In genomic region chr13:34993085-34993484, GRCm38 (mm10) we compare ENCODE assay signal across 8 mouse cellular contexts. TPM values are rescaled to one million over a fixed set of nuclear protein-coding genes. Genes with fewer than 3 reads are reported as not detected.
DNase-seq lines count a peak whose midpoint lies in the region; ATAC-seq and TF ChIP-seq lines count a peak whose summit lies in the region.

No protein-coding gene starts in this region.

- H3K79me2 ChIP-seq in heart, adult 2 months (replicated peaks; ENCODE audit: control insufficient read depth, insufficient read depth, low read length): no peaks in the 10 kb centered on the region
- H3K79me2 ChIP-seq in CH12.LX (replicated peaks; ENCODE audit: control insufficient read depth, extremely low read depth, insufficient read depth, poor library complexity, severe bottlenecking): 0 out of 2 replicates have a peak, but pooled peaks cover 5% of the 10 kb centered on the region

- peak overlapping the region; percentile 97 for H3K27ac ChIP-seq in heart, adult 2 months
- no peak overlapping the region for H3K27ac ChIP-seq in CH12.LX (ENCODE audit: insufficient read depth, low read depth)
- H3K27ac ChIP-seq in heart, postnatal 0 days (ENCODE audit: low read depth): peak overlapping the region; percentile 97
- H3K27ac ChIP-seq in lung, postnatal 0 days (ENCODE audit: low read length): peak overlapping the region; percentile 96

- H3K4me3 ChIP-seq in heart, adult 2 months: peak overlapping the region; percentile 85
- H3K4me3 ChIP-seq in CH12.LX (replicated peaks in 1 of 3; ENCODE audit: low read depth in 2 of 3, low read length in 2 of 3, poor library complexity in 1 of 3): peak overlapping the region; percentile 73 to 78 (median 78)
- peak overlapping the region; percentile 76 for H3K4me3 ChIP-seq in heart, postnatal 0 days (ENCODE audit: low read depth, low read length)
- peak overlapping the region; percentile 63 for H3K4me3 ChIP-seq in lung, postnatal 0 days (ENCODE audit: low read depth, low read length)

- in situ Hi-C loops in CH12.LX (cut with MboI; ENCODE audit: low pct_ligation_motif_present, low pct_unique_long_range_greater_than_20kb, low sequenced_read_pairs): no loop called here

- peaks cover 5% of the 10 kb centered on the region for H3K4me1 ChIP-seq in heart, adult 2 months (ENCODE audit: control insufficient read depth, insufficient read depth, low read length)
- H3K4me1 ChIP-seq in CH12.LX (ENCODE audit: control insufficient read depth in 1 of 2, insufficient read depth in 2 of 2): peaks cover 7 to 34% of the 10 kb centered on the region in 2 experiments; a peak in 3 of 4 replicates
- peaks cover 18% of the 10 kb centered on the region for H3K4me1 ChIP-seq in heart, postnatal 0 days (ENCODE audit: control insufficient read depth, insufficient read depth)
- H3K4me1 ChIP-seq in lung, postnatal 0 days (ENCODE audit: insufficient read depth, low read depth, low read length): peaks cover 2% of the 10 kb centered on the region; the same call in 1 of the 2 replicates

- H3K9me3 ChIP-seq in CH12.LX (replicated peaks; ENCODE audit: low read length): no peaks in the 10 kb centered on the region
- H3K9me3 ChIP-seq in heart, postnatal 0 days (replicated peaks; ENCODE audit: control insufficient read depth, low read length): no peaks in the 10 kb centered on the region
- no peaks in the 10 kb centered on the region for H3K9me3 ChIP-seq in lung, postnatal 0 days (ENCODE audit: low read length)

- no peak for TF ChIP-seq EP300 in heart, adult 2 months (IDR thresholded peaks at IDR 0.05; ENCODE audit: insufficient read depth, low read depth, low read length)
- TF ChIP-seq EP300 in CH12.LX (IDR thresholded peaks at IDR 0.05; ENCODE audit: low read length): no peak
- TF ChIP-seq EP300 in heart, postnatal 0 days (IDR thresholded peaks at IDR 0.05; ENCODE audit: low read depth): no peak
- no peak for TF ChIP-seq EP300 in lung, postnatal 0 days (IDR thresholded peaks at IDR 0.05)

- peaks cover 17% of the 10 kb centered on the region for H3K36me3 ChIP-seq in heart, adult 2 months (ENCODE audit: control insufficient read depth, insufficient read depth, low read length)
- peaks cover 15 to 23% of the 10 kb centered on the region in 2 experiments for H3K36me3 ChIP-seq in CH12.LX (replicated peaks in 1 of 2; ENCODE audit: control insufficient read depth in 1 of 2, insufficient read depth in 1 of 2, low read length in 1 of 2)
- H3K36me3 ChIP-seq in heart, postnatal 0 days (replicated peaks; ENCODE audit: control insufficient read depth, insufficient read depth, low read length): peaks cover 20% of the 10 kb centered on the region
- H3K36me3 ChIP-seq in lung, postnatal 0 days (ENCODE audit: insufficient read depth, low read length): peaks cover 7% of the 10 kb centered on the region; the same call in 1 of the 2 replicates

- peak overlapping the region; percentile 83 for H3K9ac ChIP-seq in heart, adult 2 months (ENCODE audit: low read depth, low read length)
- H3K9ac ChIP-seq in CH12.LX (ENCODE audit: insufficient read depth, low read depth): peak overlapping the region; percentile 92
- peak overlapping the region; percentile 93; the same call in 1 of the 2 replicates for H3K9ac ChIP-seq in heart, postnatal 0 days (replicated peaks; ENCODE audit: low read depth, low read length)
- H3K9ac ChIP-seq in lung, postnatal 0 days (replicated peaks; ENCODE audit: low read depth): peak overlapping the region; percentile 90; the same call in 1 of the 2 replicates

- TF ChIP-seq RAD21 in CH12.LX (IDR thresholded peaks at IDR 0.05; ENCODE audit: low read depth, low read length): no peak

- no peaks in the 10 kb centered on the region for H3K27me3 ChIP-seq in heart, adult 2 months (ENCODE audit: control insufficient read depth, insufficient read depth, low read length)
- H3K27me3 ChIP-seq in CH12.LX (replicated peaks): no peaks in the 10 kb centered on the region
- H3K27me3 ChIP-seq in heart, postnatal 0 days (ENCODE audit: control insufficient read depth, insufficient read depth, low read length): no peaks in the 10 kb centered on the region
- no peaks in the 10 kb centered on the region for H3K27me3 ChIP-seq in lung, postnatal 0 days (replicated peaks; ENCODE audit: insufficient read depth, low read length)

- intact Hi-C loops in heart, adult 2 months (cut with DNase I): no loop called here
- intact Hi-C loops in heart, postnatal 14 days (cut with DNase I): no loop called here

- no peak for TF ChIP-seq CTCF in heart, adult 2 months (IDR thresholded peaks at IDR 0.05)
- TF ChIP-seq CTCF in CH12.LX (conservative IDR thresholded peaks at IDR 0.05 in 1 of 2, IDR thresholded peaks at IDR 0.05 in 1 of 2; ENCODE audit: low read depth in 2 of 2, low read length in 2 of 2): no peak
- TF ChIP-seq CTCF in heart, postnatal 0 days (IDR thresholded peaks at IDR 0.05; ENCODE audit: low read depth): no peak
- TF ChIP-seq CTCF in lung, postnatal 0 days (IDR thresholded peaks at IDR 0.05): no peak

- no peak for ATAC-seq in heart, postnatal 0 days (ENCODE audit: insufficient read depth, low read depth)
- no peak for ATAC-seq in lung, postnatal 0 days

- 70% methylated on average over 4 of the region's 4 CpGs for WGBS in heart, adult 2 months
- WGBS in heart, postnatal 0 days: 76% methylated on average over 4 of the region's 4 CpGs
- WGBS in lung, postnatal 0 days: 48% methylated on average over 4 of the region's 4 CpGs

- H3K4me2 ChIP-seq in CH12.LX (ENCODE audit: insufficient read depth, low read depth, poor library complexity, severe bottlenecking): peak overlapping the region; percentile 96
- H3K4me2 ChIP-seq in heart, postnatal 0 days (ENCODE audit: low read depth, low read length): peak overlapping the region; percentile 72
- peak overlapping the region; percentile 71 for H3K4me2 ChIP-seq in lung, postnatal 0 days (replicated peaks; ENCODE audit: low read depth, low read length)

- no peak for DNase-seq in heart, adult 2 months
- DNase-seq in heart, postnatal 14 days: no peak
- no peak for DNase-seq in CH12.LX (ENCODE audit: extremely low read depth)
- DNase-seq in heart, postnatal 0 days (ENCODE audit: low spot score): no peak
- DNase-seq in lung, postnatal 0 days (ENCODE audit: low spot score): peak; percentile 12
- DNase-seq in c-Kit-positive CD71-positive TER-119-positive erythroid progenitor cells, embryonic 14.5 days (ENCODE audit: low spot score): no peak
- DNase-seq in thymus, postnatal 36 days: no peak
- DNase-seq in layer of hippocampus, postnatal 36 days: no peak

- TF ChIP-seq POLR2A in heart, adult 2 months (IDR thresholded peaks at IDR 0.05; ENCODE audit: insufficient read depth, low read depth, low read length): no peak
- no peak for TF ChIP-seq POLR2A in CH12.LX (IDR thresholded peaks at IDR 0.05; ENCODE audit: low read depth, low read length)

- dilution Hi-C loops in CH12.LX (cut with MboI; ENCODE audit: extremely low pct_ligation_motif_present, extremely low pct_unique_long_range_greater_than_20kb, low sequenced_read_pairs): no loop called here

TF ChIP-seq in CH12.LX, 34 proteins besides CTCF, POLR2A, EP300 and RAD21:
- TF ChIP-seq TCF12 (IDR thresholded peaks at IDR 0.05; ENCODE audit: low read depth, low read length) (no peak), USF1 (IDR thresholded peaks at IDR 0.05; ENCODE audit: low read depth, low read length) (no peak), TBP (conservative IDR thresholded peaks at IDR 0.05; ENCODE audit: low read depth, low read length) (no peak), BHLHE40 (IDR thresholded peaks at IDR 0.05; ENCODE audit: low read depth, low read length) (no peak), ZC3H11A (IDR thresholded peaks at IDR 0.05; ENCODE audit: low read depth, low read length) (no peak), MAX (IDR thresholded peaks at IDR 0.05; ENCODE audit: low read length) (no peak), ELF1 (IDR thresholded peaks at IDR 0.05; ENCODE audit: low read depth, low read length) (no peak), ETS1 (conservative IDR thresholded peaks at IDR 0.05; ENCODE audit: low read depth, low read length) (no peak), HCFC1 (IDR thresholded peaks at IDR 0.05; ENCODE audit: low read depth, low read length) (no peak), UBTF (IDR thresholded peaks at IDR 0.05; ENCODE audit: low read depth, low read length) (no peak), CHD1 (IDR thresholded peaks at IDR 0.05; ENCODE audit: low read depth, low read length) (no peak), NRF1 (IDR thresholded peaks at IDR 0.05; ENCODE audit: low read depth, low read length) (no peak), MAFK (IDR thresholded peaks at IDR 0.05; ENCODE audit: insufficient replicate concordance, low read length) (no peak), PAX5 (IDR thresholded peaks at IDR 0.05; ENCODE audit: low read length) (no peak), MXI1 (IDR thresholded peaks at IDR 0.05; ENCODE audit: low read depth, low read length) (no peak)

RNA-seq across cellular contexts. Expression of gene Eci3, which starts 29.5 kb away (rescaled TPM):
- 1 to 10 TPM; 2.3 to 2.5 TPM for total RNA-seq in heart, adult 2 months (2021)
- 0.12 and 0.47 TPM in 2 replicates for polyA plus RNA-seq in heart, adult 2 months (2012; rRNA removed)
- total RNA-seq in heart, postnatal 14 days (2021): 1 to 10 TPM; 2.2 to 2.5 TPM
- not detected in 2 replicates for total RNA-seq in CH12.LX (2012; rRNA removed)
- total RNA-seq in CH12.LX (2014; rRNA removed): not detected in 2 replicates
- 0.33 and 0.63 TPM in 2 replicates for polyA plus RNA-seq in CH12.LX (2012; ENCODE audit: insufficient read length, low read depth)
- total RNA-seq in heart, postnatal 0 days (2014; rRNA removed; ENCODE audit: low replicate concordance): not detected in 2 replicates
- 0.18 and 0.56 TPM in 2 replicates for polyA plus RNA-seq in heart, postnatal 0 days (2015; fragmentation: Nextera tagmentation; extraction: Ambion mirVana)
- 0.23 and 0.46 TPM in 2 replicates for polyA plus RNA-seq in lung, postnatal 0 days (2015; fragmentation: Nextera tagmentation; extraction: Ambion mirVana)
- under 1 TPM; 0.37 to 0.48 TPM for total RNA-seq in layer of hippocampus, postnatal 36 days (2021)

RNA-seq across cellular contexts. Expression of gene Eci2, which starts 33.8 kb away (rescaled TPM):
- total RNA-seq in heart, adult 2 months (2021): 100 to 1,000 TPM; 234 to 260 TPM
- 118 and 234 TPM in 2 replicates for polyA plus RNA-seq in heart, adult 2 months (2012; rRNA removed)
- 100 to 1,000 TPM; 292 to 293 TPM for total RNA-seq in heart, postnatal 14 days (2021)
- 78.9 and 86.0 TPM in 2 replicates for total RNA-seq in CH12.LX (2012; rRNA removed)
- 116 and 125 TPM in 2 replicates for total RNA-seq in CH12.LX (2014; rRNA removed)
- polyA plus RNA-seq in CH12.LX (2012; ENCODE audit: insufficient read length, low read depth): 83.3 and 83.7 TPM in 2 replicates
- total RNA-seq in heart, postnatal 0 days (2014; rRNA removed; ENCODE audit: low replicate concordance): 136 and 245 TPM in 2 replicates
- 300 and 313 TPM in 2 replicates for polyA plus RNA-seq in heart, postnatal 0 days (2015; fragmentation: Nextera tagmentation; extraction: Ambion mirVana)
- 133 and 150 TPM in 2 replicates for polyA plus RNA-seq in lung, postnatal 0 days (2015; fragmentation: Nextera tagmentation; extraction: Ambion mirVana)
- 10 to 100 TPM; 42.7 to 49.5 TPM for total RNA-seq in layer of hippocampus, postnatal 36 days (2021)
